Mouse (Mus musculus): ENCODE data around the gene Fcer1g. TPM values are rescaled to one million over a fixed set of nuclear protein-coding genes. Genes with fewer than 3 reads are reported as not detected.

Fcer1g gene
- polyA plus RNA-seq, 1 experiment from 2014 or later: 12.7 TPM

DNA sequence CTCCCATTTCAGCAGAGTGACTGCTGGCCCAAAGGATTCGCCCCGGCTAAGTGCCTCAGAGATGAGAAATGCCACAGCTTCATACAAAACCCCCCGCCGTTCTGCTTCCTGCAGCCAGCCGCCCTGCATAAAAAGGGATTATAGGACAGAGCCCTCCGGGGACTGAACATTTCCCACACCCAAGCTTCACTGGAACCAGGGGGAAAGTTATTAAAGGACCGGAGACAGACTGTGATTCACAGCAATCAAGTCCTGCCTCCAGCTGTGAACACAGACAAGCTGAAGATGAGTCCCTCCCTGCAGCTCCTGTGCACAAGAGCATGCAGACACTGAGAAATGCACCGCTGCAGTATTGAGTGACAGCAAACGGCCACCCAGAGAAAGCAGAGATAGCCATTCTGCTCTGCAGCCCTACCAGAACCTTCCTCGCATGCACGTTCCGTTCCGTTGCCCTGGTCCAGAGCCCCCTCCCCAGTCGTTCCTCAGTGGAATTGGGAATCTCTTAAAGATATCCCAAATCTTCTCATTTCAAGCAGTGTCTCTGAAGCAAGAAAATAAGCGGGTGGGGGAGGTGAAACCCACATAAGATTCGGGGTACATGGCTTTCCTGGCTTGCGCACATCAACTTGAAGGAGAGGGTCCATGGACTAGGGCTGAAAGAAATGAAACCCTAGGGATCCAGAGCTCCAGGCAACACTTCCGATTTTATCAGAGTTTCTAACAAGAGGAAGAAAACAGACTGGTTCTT, 40.9 kb downstream of the Fcer1g start:
- peak; percentile 73 for DNase-seq (ENCODE audit: low spot score)
- WGBS: 3% methylated on average over 18 of the region's 18 CpGs
- Histone ChIP-seq H3K9me3 (replicated peaks) (no peaks in the 10 kb centered on the region), H3K4me3 (peak overlapping the region; percentile 81), H3K27me3 (ENCODE audit: low read depth, poor library complexity, severe bottlenecking) (peaks cover 85% of the 10 kb centered on the region), H3K27ac (replicated peaks) (peak overlapping the region; percentile 78), H3K36me3 (no peaks in the 10 kb centered on the region), H3K4me1 (peaks cover 62% of the 10 kb centered on the region)

DNA sequence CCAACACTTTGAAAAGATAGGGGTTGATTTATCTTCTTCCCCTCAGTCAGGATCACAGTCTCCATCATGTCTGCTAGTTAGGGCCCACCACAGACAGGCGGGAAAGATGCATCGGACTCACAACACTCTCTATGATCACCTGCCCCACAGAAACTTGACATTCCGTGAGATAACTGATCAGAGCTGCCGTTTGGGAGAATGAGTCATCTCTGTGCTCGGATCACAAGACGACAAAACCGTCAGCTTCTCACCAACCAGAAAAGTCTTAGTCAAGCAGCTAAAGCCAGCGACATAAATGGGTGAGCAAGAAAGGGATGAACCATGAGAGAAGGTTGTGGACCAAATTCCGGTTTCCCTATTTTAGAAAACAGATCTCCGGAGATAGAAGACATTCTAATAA, 41.9 kb downstream of the Fcer1g start:
- Histone ChIP-seq H3K9me3 (replicated peaks) (no peaks in the 10 kb centered on the region), H3K36me3 (no peaks in the 10 kb centered on the region), H3K27me3 (ENCODE audit: low read depth, poor library complexity, severe bottlenecking) (peaks cover 77% of the 10 kb centered on the region), H3K4me1 (peaks cover 72% of the 10 kb centered on the region), H3K27ac (replicated peaks) (0 out of 2 replicates have a peak overlapping the region, but pooled peaks have one; percentile 14), H3K4me3 (0 out of 2 replicates have a peak overlapping the region, but pooled peaks have one; percentile 81)
- DNase-seq (ENCODE audit: low spot score): no peak
- 44% methylated on average over 10 of the region's 10 CpGs for WGBS

DNA sequence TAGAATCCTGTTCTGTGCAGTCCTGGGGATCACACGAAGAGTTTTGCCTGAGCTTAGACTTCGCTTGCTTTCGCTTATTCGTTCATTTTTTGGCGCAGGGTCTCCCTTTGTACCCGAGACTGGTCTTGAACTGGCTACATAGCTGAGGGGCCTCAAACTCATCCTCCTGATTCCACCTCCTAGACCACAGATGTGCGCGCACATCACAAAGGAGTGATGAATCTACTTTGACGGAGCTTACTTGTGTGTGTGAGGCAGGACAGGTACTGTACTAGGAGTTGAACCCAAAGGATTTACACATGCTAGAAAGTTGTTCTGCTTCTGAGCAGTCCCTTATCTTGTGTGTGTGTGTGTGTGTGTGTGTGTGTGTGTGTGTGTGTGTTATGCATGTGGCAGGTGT, 43.3 kb downstream of the Fcer1g start:
- H3K27ac ChIP-seq (replicated peaks): peak overlapping the region; percentile 46; the same call in 1 of the 2 replicates
- peaks cover 80% of the 10 kb centered on the region for H3K4me1 ChIP-seq
- no peak overlapping the region for H3K4me3 ChIP-seq
- no peaks in the 10 kb centered on the region for H3K9me3 ChIP-seq (replicated peaks)
- H3K27me3 ChIP-seq (ENCODE audit: low read depth, poor library complexity, severe bottlenecking): peaks cover 62% of the 10 kb centered on the region
- no peaks in the 10 kb centered on the region for H3K36me3 ChIP-seq
- no peak for DNase-seq (ENCODE audit: low spot score)
- WGBS: 95% methylated on average over 9 of the region's 9 CpGs

DNA sequence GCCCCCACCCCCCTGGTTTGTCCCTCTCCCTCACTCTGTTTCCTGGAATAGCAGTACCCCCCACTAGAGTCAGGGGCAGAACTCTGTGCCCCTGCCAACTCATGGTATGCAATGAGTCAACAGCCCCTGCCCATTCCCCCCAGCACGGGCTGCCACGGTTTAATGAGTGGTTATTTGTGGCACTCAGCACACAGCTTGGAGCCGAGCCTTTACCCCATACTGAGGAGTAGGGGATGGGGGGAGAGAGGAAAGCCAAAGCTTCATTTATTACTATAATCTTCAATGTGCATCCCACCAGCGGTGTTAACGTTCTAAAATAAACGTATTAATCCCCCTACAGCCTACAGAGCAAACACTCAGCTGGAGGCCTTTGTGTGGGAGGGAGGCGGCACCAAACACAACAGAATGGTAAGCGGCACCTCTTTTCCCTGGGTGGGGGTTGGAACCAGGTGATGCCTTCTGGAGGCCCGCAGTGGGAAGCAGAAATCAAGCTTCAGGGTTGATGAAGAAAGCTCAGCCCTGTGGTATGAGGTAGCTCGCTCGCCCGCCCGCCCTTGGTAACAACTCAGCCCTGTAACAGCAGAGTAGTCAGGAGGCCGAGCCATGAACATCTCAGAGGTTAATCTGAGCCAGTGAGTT, 44.6 kb downstream of the Fcer1g start:
- H3K4me1 ChIP-seq: peaks cover 75% of the 10 kb centered on the region
- peak overlapping the region; percentile 82 for H3K27ac ChIP-seq (replicated peaks)
- WGBS: 19% methylated on average over 14 of the region's 14 CpGs
- no peaks in the 10 kb centered on the region for H3K36me3 ChIP-seq
- peak; percentile 41 for DNase-seq (ENCODE audit: low spot score)
- peaks cover 50% of the 10 kb centered on the region for H3K27me3 ChIP-seq (ENCODE audit: low read depth, poor library complexity, severe bottlenecking)
- peak overlapping the region; percentile 34 for H3K4me3 ChIP-seq
- no peaks in the 10 kb centered on the region for H3K9me3 ChIP-seq (replicated peaks)

DNA sequence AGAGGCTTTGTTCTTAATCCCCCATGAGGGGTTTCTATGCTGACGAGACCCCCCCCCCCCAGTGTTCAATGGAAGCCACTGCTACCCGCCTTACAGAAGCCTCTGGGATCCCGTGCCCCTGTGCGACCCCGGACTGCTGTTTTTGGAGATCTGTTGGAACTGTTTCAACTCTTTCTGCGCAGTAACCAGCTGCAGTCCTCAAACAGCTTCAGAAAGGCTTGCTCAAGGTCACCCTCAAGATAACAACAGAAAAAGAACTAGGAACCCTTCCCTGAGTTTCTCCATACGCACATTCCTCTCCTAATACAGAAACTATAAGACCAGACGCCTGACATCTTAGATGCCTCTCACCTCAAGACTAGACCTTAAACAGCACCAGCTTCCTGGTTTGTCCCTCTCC, 45.1 kb downstream of the Fcer1g start:
- no peaks in the 10 kb centered on the region for H3K9me3 ChIP-seq (replicated peaks)
- WGBS: 5% methylated on average over 8 of the region's 8 CpGs
- peak overlapping the region; percentile 82 for H3K27ac ChIP-seq (replicated peaks)
- H3K4me3 ChIP-seq: peak overlapping the region; percentile 34
- peaks cover 45% of the 10 kb centered on the region for H3K27me3 ChIP-seq (ENCODE audit: low read depth, poor library complexity, severe bottlenecking)
- peak; percentile 58 for DNase-seq (ENCODE audit: low spot score)
- H3K4me1 ChIP-seq: peaks cover 69% of the 10 kb centered on the region
- no peaks in the 10 kb centered on the region for H3K36me3 ChIP-seq

DNA sequence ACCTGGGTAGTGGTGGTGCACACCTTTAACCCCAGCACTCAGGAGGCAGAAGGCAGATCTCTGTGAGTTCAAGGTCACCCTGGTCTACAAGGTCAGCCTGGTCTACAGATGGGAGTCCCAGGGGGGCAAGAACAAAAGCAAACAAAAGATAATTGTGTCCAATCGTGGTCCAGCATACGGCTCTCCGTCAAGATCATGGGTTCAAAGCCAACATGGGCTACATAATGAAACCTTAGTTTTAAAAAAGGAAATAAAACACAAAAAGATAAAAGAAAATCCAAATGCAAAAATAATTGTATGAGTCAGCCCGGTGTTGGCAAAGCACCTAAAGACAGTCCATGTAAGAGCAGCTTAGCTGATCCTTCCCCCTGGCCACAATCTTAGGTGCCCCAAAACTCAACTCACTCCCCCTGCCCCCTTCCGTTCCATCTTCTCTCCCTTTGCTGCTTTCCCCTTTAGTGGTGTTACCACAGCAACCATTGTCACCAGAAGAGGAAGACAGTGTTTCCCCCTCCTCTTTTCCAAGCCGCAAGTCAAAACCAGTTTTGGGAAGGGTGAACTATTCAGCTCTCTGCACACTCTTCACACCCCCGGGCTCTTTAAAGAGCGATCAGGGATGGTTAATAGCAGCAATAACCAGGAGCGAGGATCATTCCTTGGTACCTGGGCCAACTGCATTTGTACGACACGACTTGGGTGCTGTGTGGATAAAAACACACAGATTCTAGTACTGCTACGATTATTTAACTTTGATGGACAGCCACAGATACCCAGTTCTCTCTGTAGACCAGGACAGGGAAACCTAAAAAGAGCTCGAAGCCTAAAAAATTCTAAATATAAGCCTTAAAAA, 46.1 kb downstream of the Fcer1g start:
- H3K4me3 ChIP-seq: peak overlapping the region; percentile 36
- H3K36me3 ChIP-seq: no peaks in the 10 kb centered on the region
- DNase-seq (ENCODE audit: low spot score): peak; percentile 53
- peaks cover 35% of the 10 kb centered on the region for H3K27me3 ChIP-seq (ENCODE audit: low read depth, poor library complexity, severe bottlenecking)
- peak overlapping the region; percentile 82 for H3K27ac ChIP-seq (replicated peaks)
- H3K4me1 ChIP-seq: peaks cover 60% of the 10 kb centered on the region
- no peaks in the 10 kb centered on the region for H3K9me3 ChIP-seq (replicated peaks)
- 29% methylated on average over 13 of the region's 13 CpGs for WGBS

DNA sequence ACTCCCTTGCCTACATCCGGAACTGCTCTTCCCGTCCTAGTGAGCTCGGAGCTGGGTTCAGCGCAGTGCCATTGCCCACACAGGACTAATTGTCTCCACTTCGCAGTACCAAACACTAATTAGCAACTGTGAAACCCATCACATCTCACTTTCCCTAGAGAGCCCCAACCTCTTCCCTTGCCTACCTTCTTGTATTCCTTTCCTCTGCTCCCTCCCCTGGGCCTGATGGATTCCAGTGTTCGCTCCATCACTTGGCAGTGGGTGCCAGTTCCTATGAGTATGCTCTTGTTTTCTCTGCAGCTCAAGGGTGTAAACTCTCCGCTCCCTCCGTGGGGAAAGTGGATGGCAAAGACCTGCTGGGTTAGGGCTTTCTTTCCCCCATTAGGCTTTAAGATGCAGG, 48.5 kb downstream of the Fcer1g start:
- Histone ChIP-seq H3K9me3 (replicated peaks) (no peaks in the 10 kb centered on the region), H3K27ac (replicated peaks) (peak overlapping the region; percentile 82), H3K36me3 (no peaks in the 10 kb centered on the region), H3K4me1 (peaks cover 48% of the 10 kb centered on the region), H3K4me3 (no peak overlapping the region), H3K27me3 (ENCODE audit: low read depth, poor library complexity, severe bottlenecking) (peaks cover 11% of the 10 kb centered on the region)
- no peak for DNase-seq (ENCODE audit: low spot score)
- 74% methylated on average over 8 of the region's 8 CpGs for WGBS

DNA sequence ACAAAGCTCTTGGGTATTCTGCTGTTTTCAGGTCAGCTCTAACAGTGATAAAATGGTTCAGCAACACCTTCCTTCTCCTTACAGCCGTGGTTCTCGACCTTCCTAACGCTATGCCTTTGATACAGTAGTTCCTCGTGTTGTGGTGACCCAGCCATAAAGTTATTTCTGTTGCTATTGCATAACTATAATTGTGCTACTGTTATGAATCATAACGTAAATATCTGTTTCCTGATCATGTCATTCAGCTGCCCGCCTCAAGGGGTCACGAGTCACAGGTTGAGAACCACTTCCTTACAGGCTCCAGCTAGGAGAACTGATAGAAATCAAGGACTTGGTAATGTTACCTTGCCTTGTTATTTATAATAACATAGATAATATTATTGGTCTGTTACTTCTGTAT, 49.9 kb downstream of the Fcer1g start:
- 89% methylated on average over 7 of the region's 7 CpGs for WGBS
- DNase-seq (ENCODE audit: low spot score): no peak
- H3K4me3 ChIP-seq: no peak overlapping the region

DNA sequence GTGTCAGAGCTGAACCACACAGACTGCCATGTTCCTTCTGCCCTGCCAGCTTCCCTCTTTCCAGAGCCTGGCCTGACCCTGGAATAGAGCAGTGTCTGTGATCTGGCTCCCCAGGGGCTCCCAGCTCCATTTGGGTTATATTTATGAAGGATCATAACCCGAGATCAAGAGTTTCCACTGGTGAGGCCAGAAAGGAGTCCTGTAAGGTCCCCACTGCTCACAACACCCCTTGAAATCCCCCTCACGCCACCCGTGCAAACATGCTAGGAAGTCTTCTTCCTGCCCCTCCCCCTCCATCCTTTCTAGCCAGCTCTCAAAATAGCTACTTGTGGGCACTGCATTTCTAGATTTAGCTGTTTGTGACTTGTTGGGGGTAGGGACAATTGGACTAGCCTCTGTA, 50.5 kb downstream of the Fcer1g start:
- H3K36me3 ChIP-seq: no peaks in the 10 kb centered on the region
- WGBS: 67% methylated on average over 3 of the region's 3 CpGs

More for the DNA sequence above, 49.9 kb downstream of the Fcer1g start:
- H3K4me1 ChIP-seq: peaks cover 42% of the 10 kb centered on the region
- H3K9me3 ChIP-seq (replicated peaks): no peaks in the 10 kb centered on the region
- H3K27ac ChIP-seq (replicated peaks): no peak overlapping the region
- H3K27me3 ChIP-seq (ENCODE audit: low read depth, poor library complexity, severe bottlenecking): 0 out of 2 replicates have a peak, but pooled peaks cover 1% of the 10 kb centered on the region
- no peaks in the 10 kb centered on the region for H3K36me3 ChIP-seq

DNA sequence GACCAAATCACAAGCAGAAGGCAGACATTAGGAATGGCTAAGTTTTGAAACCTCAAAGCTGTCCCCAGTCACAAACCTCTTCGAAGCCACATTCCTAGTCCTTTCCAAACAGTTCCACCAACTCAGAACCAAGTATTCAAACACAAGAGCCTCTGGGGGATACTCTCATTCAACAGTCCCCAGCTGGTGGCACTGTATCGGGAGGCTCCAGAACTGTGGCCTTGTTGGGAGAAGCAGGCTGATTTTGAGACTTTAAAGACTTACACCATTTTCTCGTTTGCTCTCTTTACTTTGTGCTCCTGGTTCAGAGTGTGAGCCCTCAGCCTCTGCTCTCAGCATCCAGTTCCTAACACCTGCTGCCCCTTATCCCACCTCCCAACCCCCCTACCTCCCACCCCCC, 51.1 kb downstream of the Fcer1g start:
- no peak for DNase-seq (ENCODE audit: low spot score)
- Histone ChIP-seq H3K27ac (replicated peaks) (no peak overlapping the region), H3K36me3 (no peaks in the 10 kb centered on the region), H3K9me3 (replicated peaks) (no peaks in the 10 kb centered on the region), H3K27me3 (ENCODE audit: low read depth, poor library complexity, severe bottlenecking) (no peaks in the 10 kb centered on the region), H3K4me3 (no peak overlapping the region), H3K4me1 (peaks cover 29% of the 10 kb centered on the region)
- 80% methylated on average over 3 of the region's 3 CpGs for WGBS

More for the DNA sequence above, 50.5 kb downstream of the Fcer1g start:
- Histone ChIP-seq H3K27ac (replicated peaks) (no peak overlapping the region), H3K4me1 (peaks cover 35% of the 10 kb centered on the region), H3K4me3 (no peak overlapping the region), H3K27me3 (ENCODE audit: low read depth, poor library complexity, severe bottlenecking) (no peaks in the 10 kb centered on the region), H3K9me3 (replicated peaks) (no peaks in the 10 kb centered on the region)
- DNase-seq (ENCODE audit: low spot score): no peak
